Mouse (Mus musculus): ENCODE data around the gene Pgrmc1. TPM values are rescaled to one million over a fixed set of nuclear protein-coding genes. Genes with fewer than 3 reads are reported as not detected.
A peak's percentile ranks its signal among the peaks of the same experiment; 100 is the strongest.
"Not testable (repeated sequence)": the region's sequence is repeated elsewhere in the genome, so short reads cannot be mapped to it uniquely, and the experiment has no call there.

The Pgrmc1 gene
- polyA plus RNA-seq (2012; rRNA removed): 133 and 192 TPM in 2 replicates

DNA sequence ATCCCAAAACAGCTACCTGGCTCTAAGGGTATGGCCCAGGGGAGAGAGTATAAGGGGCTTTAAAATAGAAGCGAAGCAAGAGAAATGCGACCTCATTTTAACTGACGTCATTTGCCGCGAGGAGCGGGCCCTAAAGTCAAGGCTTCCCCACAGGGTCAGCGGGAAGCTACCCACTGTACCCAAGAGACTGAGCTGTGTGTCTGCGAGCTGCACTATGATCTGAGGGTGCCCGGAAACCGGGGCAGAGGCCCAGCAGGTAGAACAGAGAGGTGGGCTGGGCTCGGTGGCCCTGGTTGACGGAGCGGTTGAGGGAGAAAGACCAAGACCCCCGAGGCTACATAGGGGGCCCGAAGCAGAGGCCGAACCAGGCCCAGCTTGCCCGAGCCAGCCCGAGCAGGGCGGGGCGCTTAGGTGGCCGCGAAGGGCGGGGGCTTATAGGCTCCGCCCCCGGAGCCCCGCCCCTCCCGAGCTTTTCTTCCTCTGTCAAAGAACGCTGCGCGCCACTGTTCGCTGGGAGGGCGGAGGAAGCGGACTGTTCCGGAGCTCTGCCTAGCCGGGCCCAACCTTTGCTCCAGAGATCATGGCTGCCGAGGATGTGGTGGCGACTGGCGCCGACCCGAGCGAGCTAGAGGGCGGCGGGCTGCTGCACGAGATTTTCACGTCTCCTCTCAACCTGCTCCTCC lies at the start of gene Pgrmc1:
Gene Pgrmc1 (plus strand): TSS at position 500 of the 683 bp plus-strand sequence.
- Histone ChIP-seq H3K36me3 (ENCODE audit: control insufficient read depth, insufficient read depth, low read length) (peaks cover 2% of the 10 kb centered on the region; the same call in 1 of the 2 replicates), H3K27me3 (ENCODE audit: control insufficient read depth, insufficient read depth, low read length) (no peaks in the 10 kb centered on the region), H3K27ac (ENCODE audit: insufficient read depth, low read depth, low read length) (peak within 1 kb of the TSS; percentile 70), H3K4me3 (ENCODE audit: low read depth, low read length) (peak within 1 kb of the TSS; percentile 100), H3K4me1 (ENCODE audit: control insufficient read depth, insufficient read depth, insufficient read length, low read length) (peaks cover 7% of the 10 kb centered on the region; the same call in 1 of the 2 replicates)
- peak; percentile 96 for TF ChIP-seq POLR2A (IDR thresholded peaks at IDR 0.05; ENCODE audit: low read depth, low read length)
- no peak for TF ChIP-seq CTCF (IDR thresholded peaks at IDR 0.05; ENCODE audit: extremely low read depth, insufficient read length, insufficient replicate concordance, low read depth, low read length)
- 20% methylated on average over 34 of the region's 45 CpGs for WGBS

DNA sequence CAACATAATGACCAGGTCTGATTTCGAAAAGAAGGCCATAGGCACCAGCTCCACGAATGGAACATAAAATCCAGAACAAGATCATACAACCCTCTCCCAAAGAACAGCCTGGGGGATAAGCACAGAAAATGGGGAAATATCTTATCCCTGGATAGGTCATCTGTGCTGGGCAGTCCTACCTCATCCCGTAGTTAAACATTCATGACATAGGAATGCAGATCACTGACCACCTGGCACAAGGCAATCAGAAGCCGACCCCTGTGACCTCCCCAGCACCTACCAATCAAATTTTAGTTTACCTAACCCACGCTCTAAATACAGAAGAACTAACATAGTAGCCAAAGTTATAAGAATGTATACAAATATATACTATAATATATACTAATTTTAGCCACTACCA lies 49.2 kb upstream of the Pgrmc1 start:
- H3K4me1 ChIP-seq (ENCODE audit: control insufficient read depth, insufficient read depth, insufficient read length, low read length): no peaks in the 10 kb centered on the region
- H3K4me3 ChIP-seq (ENCODE audit: low read depth, low read length): no peak overlapping the region
- no peaks in the 10 kb centered on the region for H3K27me3 ChIP-seq (ENCODE audit: control insufficient read depth, insufficient read depth, low read length)
- H3K27ac ChIP-seq (ENCODE audit: insufficient read depth, low read depth, low read length): no peak overlapping the region
- TF ChIP-seq POLR2A (IDR thresholded peaks at IDR 0.05; ENCODE audit: low read depth, low read length): no peak
- TF ChIP-seq CTCF (IDR thresholded peaks at IDR 0.05; ENCODE audit: extremely low read depth, insufficient read length, insufficient replicate concordance, low read depth, low read length): no peak
- no peaks in the 10 kb centered on the region for H3K36me3 ChIP-seq (ENCODE audit: control insufficient read depth, insufficient read depth, low read length)
- WGBS: 56% methylated on average over 5 of the region's 5 CpGs

DNA sequence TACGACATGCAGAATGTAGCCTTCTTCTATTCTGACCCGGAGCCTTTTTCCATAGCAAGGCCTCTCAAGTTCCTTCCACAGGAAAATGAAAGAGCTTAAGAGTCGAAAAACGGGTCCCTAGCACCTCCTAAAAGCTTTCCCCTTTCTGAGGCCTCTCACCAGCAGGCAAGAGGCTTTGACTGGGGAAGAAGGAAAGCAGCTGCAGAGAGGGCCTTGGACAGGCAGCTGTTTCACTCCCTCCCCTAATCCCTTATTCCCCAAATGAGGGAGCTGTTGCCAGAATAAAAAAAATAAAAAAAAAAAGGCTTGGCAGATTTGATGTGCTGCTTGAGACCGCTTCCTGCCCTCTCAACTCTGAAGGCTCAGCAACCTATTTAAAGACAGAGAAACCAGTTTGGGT lies 47.1 kb upstream of the Pgrmc1 start:
- no peaks in the 10 kb centered on the region for H3K36me3 ChIP-seq (ENCODE audit: control insufficient read depth, insufficient read depth, low read length)
- no peaks in the 10 kb centered on the region for H3K4me1 ChIP-seq (ENCODE audit: control insufficient read depth, insufficient read depth, insufficient read length, low read length)
- H3K4me3 ChIP-seq (ENCODE audit: low read depth, low read length): no peak overlapping the region
- H3K27ac ChIP-seq (ENCODE audit: insufficient read depth, low read depth, low read length): peak overlapping the region; percentile 35; the same call in 1 of the 2 replicates
- no peaks in the 10 kb centered on the region for H3K27me3 ChIP-seq (ENCODE audit: control insufficient read depth, insufficient read depth, low read length)
- TF ChIP-seq CTCF (IDR thresholded peaks at IDR 0.05; ENCODE audit: extremely low read depth, insufficient read length, insufficient replicate concordance, low read depth, low read length): no peak
- TF ChIP-seq POLR2A (IDR thresholded peaks at IDR 0.05; ENCODE audit: low read depth, low read length): no peak
- 34% methylated on average over 5 of the region's 5 CpGs for WGBS

DNA sequence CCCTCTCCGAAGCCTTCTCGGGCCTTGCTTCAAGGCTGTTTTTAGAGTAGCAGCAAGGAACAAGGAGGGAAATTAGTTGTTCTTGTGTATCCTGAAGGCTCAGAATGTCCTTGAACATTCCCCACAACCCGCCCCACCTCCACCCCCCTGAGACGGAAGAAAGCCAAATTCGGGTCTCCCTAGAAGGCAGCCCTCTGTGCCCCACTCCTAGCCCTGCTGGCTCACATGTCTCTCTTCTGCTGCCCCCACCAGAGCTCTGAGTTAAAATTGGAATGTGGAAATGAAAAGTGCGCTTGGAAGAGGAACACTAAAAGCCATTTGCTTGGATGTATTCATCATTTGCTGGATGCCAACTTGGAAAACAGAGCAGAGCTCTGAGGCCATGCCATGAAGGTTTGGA lies 46.7 kb upstream of the Pgrmc1 start:
- no peaks in the 10 kb centered on the region for H3K36me3 ChIP-seq (ENCODE audit: control insufficient read depth, insufficient read depth, low read length)
- H3K4me3 ChIP-seq (ENCODE audit: low read depth, low read length): no peak overlapping the region
- no peaks in the 10 kb centered on the region for H3K4me1 ChIP-seq (ENCODE audit: control insufficient read depth, insufficient read depth, insufficient read length, low read length)
- H3K27ac ChIP-seq (ENCODE audit: insufficient read depth, low read depth, low read length): peak overlapping the region; percentile 35; the same call in 1 of the 2 replicates
- 44% methylated on average over 6 of the region's 6 CpGs for WGBS
- TF ChIP-seq POLR2A (IDR thresholded peaks at IDR 0.05; ENCODE audit: low read depth, low read length) (no peak), CTCF (IDR thresholded peaks at IDR 0.05; ENCODE audit: extremely low read depth, insufficient read length, insufficient replicate concordance, low read depth, low read length) (no peak)
- no peaks in the 10 kb centered on the region for H3K27me3 ChIP-seq (ENCODE audit: control insufficient read depth, insufficient read depth, low read length)

DNA sequence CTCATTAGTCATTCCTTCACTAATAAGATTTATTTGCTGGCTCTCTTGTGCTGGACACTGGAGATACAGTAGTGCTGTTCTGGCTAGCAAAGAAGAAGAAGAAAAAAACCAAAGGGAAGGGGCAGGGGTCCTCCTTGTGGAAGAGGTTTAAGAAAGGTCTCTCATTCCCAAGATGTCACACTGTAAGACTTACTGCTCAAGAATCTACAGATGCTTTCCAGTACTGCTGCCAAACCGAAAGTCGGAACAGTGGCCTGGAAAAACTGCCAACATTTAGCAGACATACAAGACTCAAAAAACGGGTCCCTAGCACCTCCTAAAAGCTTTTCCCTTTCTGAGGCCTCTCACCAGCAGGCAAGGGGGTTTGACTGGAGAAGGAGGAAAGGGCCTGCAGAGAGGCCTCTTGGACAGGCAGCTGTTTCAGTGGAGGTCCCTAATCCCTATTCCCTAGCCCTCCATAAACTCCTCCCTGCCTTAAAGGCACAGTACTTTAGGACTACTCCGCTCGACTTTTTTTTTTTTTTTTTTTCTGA lies 45.9 kb upstream of the Pgrmc1 start:
- Histone ChIP-seq H3K27ac (ENCODE audit: insufficient read depth, low read depth, low read length) (no peak overlapping the region), H3K27me3 (ENCODE audit: control insufficient read depth, insufficient read depth, low read length) (no peaks in the 10 kb centered on the region), H3K4me1 (ENCODE audit: control insufficient read depth, insufficient read depth, insufficient read length, low read length) (no peaks in the 10 kb centered on the region), H3K36me3 (ENCODE audit: control insufficient read depth, insufficient read depth, low read length) (no peaks in the 10 kb centered on the region), H3K4me3 (ENCODE audit: low read depth, low read length) (no peak overlapping the region)
- TF ChIP-seq POLR2A (IDR thresholded peaks at IDR 0.05; ENCODE audit: low read depth, low read length) (no peak), CTCF (IDR thresholded peaks at IDR 0.05; ENCODE audit: extremely low read depth, insufficient read length, insufficient replicate concordance, low read depth, low read length) (no peak)
- 20% methylated on average over 5 of the region's 5 CpGs for WGBS

DNA sequence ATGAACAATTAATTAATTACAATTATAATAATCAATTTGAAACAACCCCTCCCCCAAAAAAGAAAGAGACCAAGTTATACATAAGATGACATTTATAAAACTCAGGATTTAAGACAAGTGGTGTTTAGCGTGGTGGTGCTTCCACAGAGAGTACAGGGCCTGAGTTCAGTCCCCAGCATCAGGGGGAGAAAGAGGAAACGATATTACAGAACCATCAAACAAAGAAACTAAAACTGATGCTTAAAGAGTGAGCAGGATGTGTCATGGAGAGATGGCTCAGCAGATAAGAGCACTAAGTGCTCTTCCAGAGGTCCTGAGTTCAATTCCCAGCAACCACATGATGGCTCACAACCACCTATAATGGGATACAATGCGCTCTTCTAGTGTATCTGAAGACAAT lies 45.3 kb upstream of the Pgrmc1 start:
- 64% methylated on average over 3 of the region's 3 CpGs for WGBS
- TF ChIP-seq CTCF (IDR thresholded peaks at IDR 0.05; ENCODE audit: extremely low read depth, insufficient read length, insufficient replicate concordance, low read depth, low read length) (no peak), POLR2A (IDR thresholded peaks at IDR 0.05; ENCODE audit: low read depth, low read length) (no peak)

DNA sequence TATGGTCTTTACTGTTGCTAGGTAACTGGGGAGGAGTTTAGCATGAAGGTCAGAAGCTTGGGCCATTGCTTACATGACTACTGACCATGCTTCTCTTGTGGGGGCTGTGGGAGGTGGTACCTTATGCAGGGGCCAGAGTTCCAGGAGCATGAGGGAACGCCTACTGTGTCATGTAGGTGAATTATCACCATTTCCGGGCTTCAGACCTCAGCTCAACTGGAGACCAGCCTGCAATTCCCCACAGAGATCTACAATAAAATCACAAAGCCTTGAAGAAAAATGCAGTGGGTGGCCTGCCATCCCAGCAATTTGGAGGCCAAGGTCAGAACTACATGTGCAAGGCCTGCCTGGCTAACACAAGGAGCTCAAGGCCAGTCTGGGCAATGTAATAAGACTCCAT lies 42.8 kb upstream of the Pgrmc1 start:
- WGBS: 70% methylated on average over 2 of the region's 2 CpGs
- H3K27ac ChIP-seq (ENCODE audit: insufficient read depth, low read depth, low read length); H3K27me3 ChIP-seq (ENCODE audit: control insufficient read depth, insufficient read depth, low read length); H3K4me1 ChIP-seq (ENCODE audit: control insufficient read depth, insufficient read depth, insufficient read length, low read length); H3K4me3 ChIP-seq (ENCODE audit: low read depth, low read length); H3K36me3 ChIP-seq (ENCODE audit: control insufficient read depth, insufficient read depth, low read length): not testable (repeated sequence)

More for the DNA sequence above, 45.3 kb upstream of the Pgrmc1 start:
- H3K4me3 ChIP-seq (ENCODE audit: low read depth, low read length): no peak overlapping the region
- no peaks in the 10 kb centered on the region for H3K27me3 ChIP-seq (ENCODE audit: control insufficient read depth, insufficient read depth, low read length)
- no peak overlapping the region for H3K27ac ChIP-seq (ENCODE audit: insufficient read depth, low read depth, low read length)
- H3K4me1 ChIP-seq (ENCODE audit: control insufficient read depth, insufficient read depth, insufficient read length, low read length): no peaks in the 10 kb centered on the region
- no peaks in the 10 kb centered on the region for H3K36me3 ChIP-seq (ENCODE audit: control insufficient read depth, insufficient read depth, low read length)

Data from small intestine, adult 2 months (tissue).